ENCODE assay signal across 8 mouse cellular contexts in the genomic region with DNA sequence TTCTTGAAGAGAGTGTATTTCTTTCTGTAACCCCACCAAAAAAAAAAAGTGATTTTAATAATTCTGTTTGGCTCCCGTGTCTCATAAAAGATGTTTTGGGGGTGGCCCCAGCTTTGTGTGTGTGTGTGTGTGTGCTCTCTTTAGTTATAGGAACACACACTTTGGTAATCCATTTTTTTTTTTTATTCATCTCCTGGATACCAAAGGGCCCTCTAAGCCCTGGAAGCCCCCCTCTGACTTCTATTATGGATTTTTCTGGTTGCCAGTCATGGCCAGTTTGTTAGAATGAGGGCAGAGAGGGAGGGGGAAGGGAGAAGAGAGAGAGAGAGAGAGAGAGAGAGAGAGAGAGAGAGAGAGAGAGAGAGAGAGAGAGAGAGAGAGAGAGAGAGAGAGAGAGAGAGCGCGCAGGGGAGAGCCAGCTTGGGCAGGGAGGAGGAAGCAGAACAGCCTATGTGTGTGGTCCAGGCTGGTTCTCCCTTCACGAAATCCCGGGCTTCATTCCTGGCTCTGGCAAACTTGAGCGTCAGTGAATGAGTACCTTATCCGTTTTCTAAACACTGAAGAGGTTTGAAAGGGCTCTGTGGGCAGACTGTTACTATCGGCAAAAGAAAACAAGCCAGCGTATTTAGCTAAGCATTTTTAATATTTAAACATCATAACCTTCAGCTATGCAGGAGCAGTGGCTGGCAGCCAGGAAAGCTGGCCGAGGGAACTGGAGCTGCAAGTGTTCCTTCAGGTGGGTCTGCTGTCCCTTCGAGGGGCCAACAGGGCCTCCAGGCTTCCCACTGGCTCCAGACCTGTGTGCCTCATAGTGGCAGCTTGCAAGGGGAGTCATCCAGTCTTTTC.
DNase-seq lines count a peak whose midpoint lies in the region; ATAC-seq and TF ChIP-seq lines count a peak whose summit lies in the region.

No protein-coding gene starts in this region.

- H3K4me1 ChIP-seq in forebrain, embryonic 12.5 days, result peaks cover 26% of the 10 kb centered on the region
- H3K4me1 ChIP-seq in limb, embryonic 10.5 days, result peaks cover 48% of the 10 kb centered on the region
- H3K4me1 ChIP-seq in neural tube, embryonic 11.5 days (ENCODE audit: control insufficient read depth, insufficient read depth, low read length), result peaks cover 23% of the 10 kb centered on the region

- H3K9ac ChIP-seq in forebrain, embryonic 12.5 days, result 0 out of 2 replicates have a peak overlapping the region, but pooled peaks have one; percentile 8
- H3K9ac ChIP-seq in neural tube, embryonic 11.5 days (ENCODE audit: low read length), result no peak overlapping the region

- H3K4me2 ChIP-seq in forebrain, embryonic 12.5 days, result peak overlapping the region; percentile 25
- H3K4me2 ChIP-seq in neural tube, embryonic 11.5 days (ENCODE audit: low read depth), result no peak overlapping the region

- peak overlapping the region; percentile 73 for H3K27ac ChIP-seq in forebrain, embryonic 12.5 days
- H3K27ac ChIP-seq in limb, embryonic 10.5 days, result peak overlapping the region; percentile 87
- H3K27ac ChIP-seq in neural tube, embryonic 11.5 days (ENCODE audit: low read depth, low read length), result peak overlapping the region; percentile 50; the same call in 1 of the 2 replicates

- H3K36me3 ChIP-seq in forebrain, embryonic 12.5 days (replicated peaks), result no peaks in the 10 kb centered on the region
- H3K36me3 ChIP-seq in limb, embryonic 10.5 days, result no peaks in the 10 kb centered on the region
- no peaks in the 10 kb centered on the region for H3K36me3 ChIP-seq in neural tube, embryonic 11.5 days (ENCODE audit: control insufficient read depth, insufficient read depth, low read length)

- TF ChIP-seq CTCF in brain, embryonic 14.5 days (IDR thresholded peaks at IDR 0.05; ENCODE audit: borderline replicate concordance, extremely low read depth, insufficient read depth, insufficient read length), result no peak

- no peak for TF ChIP-seq POLR2A in brain, embryonic 14.5 days (IDR thresholded peaks at IDR 0.05; ENCODE audit: borderline replicate concordance, extremely low read depth, insufficient read depth, insufficient read length, poor library complexity, severe bottlenecking)

- peak; percentile 75 for ATAC-seq in forebrain, embryonic 12.5 days (ENCODE audit: low FRiP score)
- peak; percentile 38; the same call in 1 of the 2 replicates for ATAC-seq in neural tube, embryonic 11.5 days (ENCODE audit: insufficient read depth, low FRiP score, low TSS enrichment)

- 11% methylated on average over 9 of the region's 11 CpGs for WGBS in forebrain, embryonic 12.5 days
- WGBS in limb, embryonic 10.5 days, result 22% methylated on average over 11 of the region's 11 CpGs
- WGBS in neural tube, embryonic 11.5 days, result 17% methylated on average over 10 of the region's 11 CpGs

- H3K9me3 ChIP-seq in forebrain, embryonic 12.5 days, result peaks cover 11% of the 10 kb centered on the region
- 0 out of 2 replicates have a peak, but pooled peaks cover 4% of the 10 kb centered on the region for H3K9me3 ChIP-seq in limb, embryonic 10.5 days (replicated peaks)
- no peaks in the 10 kb centered on the region for H3K9me3 ChIP-seq in neural tube, embryonic 11.5 days (ENCODE audit: control insufficient read depth, low read length)

- DNase-seq in adrenal gland, adult (ENCODE audit: inconsistent age in 2 of 2, low spot score in 1 of 2), result peak; percentile 29 to 72
- no peak for DNase-seq in adrenal gland, adult 8-10 months
- peak; percentile 91 for DNase-seq in brain, embryonic 14.5 days (ENCODE audit: low read depth)
- peak; percentile 65 for DNase-seq in kidney, adult 11 months
- peak; percentile 58 for DNase-seq in limb, embryonic 10.5 days (ENCODE audit: low spot score)
- peak; percentile 44 for DNase-seq in neural tube, embryonic 11.5 days (ENCODE audit: low spot score)
- no peak for DNase-seq in thymus, postnatal 0 days (ENCODE audit: low spot score)

- H3K27me3 ChIP-seq in forebrain, embryonic 12.5 days, result peaks cover 17% of the 10 kb centered on the region; the same call in 1 of the 2 replicates
- H3K27me3 ChIP-seq in limb, embryonic 10.5 days (ENCODE audit: low read depth, poor library complexity, severe bottlenecking), result peaks cover 4% of the 10 kb centered on the region; the same call in 1 of the 2 replicates
- H3K27me3 ChIP-seq in neural tube, embryonic 11.5 days (ENCODE audit: control insufficient read depth, insufficient read depth, low read length), result no peaks in the 10 kb centered on the region

- no peak overlapping the region for H3K4me3 ChIP-seq in forebrain, embryonic 12.5 days (replicated peaks)
- H3K4me3 ChIP-seq in limb, embryonic 10.5 days, result peak overlapping the region; percentile 27
- H3K4me3 ChIP-seq in neural tube, embryonic 11.5 days (ENCODE audit: low read depth, low read length), result no peak overlapping the region

Comparison
In these comparisons a context has a peak if more than half of its experiments do, and no peak if none do; other contexts are left out.
1. DNase-seq: peak in adrenal gland, adult (2 of 2), brain, embryonic 14.5 days (single experiment), kidney, adult 11 months (single experiment), limb, embryonic 10.5 days (single experiment) and neural tube, embryonic 11.5 days (single experiment); none in adrenal gland, adult 8-10 months (single experiment) and thymus, postnatal 0 days (single experiment).
2. Peak in every context shown above with its lines, with median percentiles within 50 percentile points of each other: H3K27ac ChIP-seq.